Mouse (Mus musculus): Measurements from ENCODE around the gene Ndufa5.
A peak's percentile ranks its signal among the peaks of the same experiment; 100 is the strongest.

Gene Ndufa5

GRCm38 (mm10) chr6:24525705-24526104 lies 2.1 kb downstream of the Ndufa5 start:
- no peak for DNase-seq (ENCODE audit: low spot score in 2 of 2)

GRCm38 (mm10) chr6:24516197-24516596 lies 11.6 kb downstream of the Ndufa5 start:
- DNase-seq (ENCODE audit: low spot score in 2 of 2) = no peak

- peak; percentile 47 to 75 for DNase-seq (ENCODE audit: low spot score in 2 of 2)
These were observed 13.1 kb downstream of the Ndufa5 start, which contains the start of gene Iqub for GRCm38 (mm10) chr6:24514552-24515284. TSS of gene Iqub (minus strand) at chr6:24515067.

- DNase-seq (ENCODE audit: low spot score in 2 of 2) = no peak
These were observed 23.7 kb downstream of the Ndufa5 start for GRCm38 (mm10) chr6:24504141-24504540.

- DNase-seq (ENCODE audit: low spot score in 2 of 2) = no peak
These were observed 37.5 kb downstream of the Ndufa5 start for GRCm38 (mm10) chr6:24490341-24490740.

GRCm38 (mm10) chr6:24486530-24486929 lies 41.3 kb downstream of the Ndufa5 start:
- no peak for DNase-seq (ENCODE audit: low spot score in 2 of 2)

GRCm38 (mm10) chr6:24470571-24471132 lies 57.2 kb downstream of the Ndufa5 start:
- DNase-seq (ENCODE audit: low spot score in 2 of 2) = no peak

- DNase-seq (ENCODE audit: low spot score in 2 of 2) = no peak
These were observed 57.7 kb downstream of the Ndufa5 start for GRCm38 (mm10) chr6:24470135-24470534.

Measured in heart, adult 9 months (tissue).